8 mouse cellular contexts compared by ENCODE assay signal in the genomic region with DNA sequence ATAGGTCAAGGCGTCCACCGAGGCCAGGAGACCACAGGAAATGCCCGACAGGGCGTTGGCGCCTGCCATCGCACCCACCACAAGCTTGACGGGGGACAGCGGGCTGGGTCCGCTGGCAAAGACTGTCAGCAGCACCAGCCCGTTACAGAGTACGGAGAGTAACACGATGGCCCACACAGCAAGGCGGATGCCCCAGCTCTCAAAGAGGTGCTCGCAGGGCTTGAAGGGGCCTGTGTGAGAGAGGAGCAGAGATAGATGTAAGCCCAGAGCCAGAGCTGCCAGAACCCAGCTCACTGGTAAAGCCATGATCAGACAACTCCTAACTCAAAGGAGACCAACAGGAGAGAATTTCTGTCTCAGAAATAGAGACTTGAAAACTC. TPM values are rescaled to one million over a fixed set of nuclear protein-coding genes. Genes with fewer than 3 reads are reported as not detected.
DNase-seq lines count a peak whose midpoint lies in the region; ATAC-seq and TF ChIP-seq lines count a peak whose summit lies in the region.

No protein-coding gene starts in this region.

- H3K4me2 ChIP-seq in hindbrain, embryonic 14.5 days (replicated peaks): peak overlapping the region; percentile 86
- H3K4me2 ChIP-seq in midbrain, embryonic 13.5 days (replicated peaks): peak overlapping the region; percentile 72

- no peaks in the 10 kb centered on the region for H3K36me3 ChIP-seq in kidney, adult 2 months (ENCODE audit: control insufficient read depth, insufficient read depth, low read length)
- no peaks in the 10 kb centered on the region for H3K36me3 ChIP-seq in hindbrain, embryonic 14.5 days (replicated peaks; ENCODE audit: control insufficient read depth, insufficient read depth)
- no peaks in the 10 kb centered on the region for H3K36me3 ChIP-seq in midbrain, embryonic 13.5 days

- DNase-seq in kidney, adult 2 months: no peak
- DNase-seq in kidney, postnatal 14 days: no peak
- DNase-seq in hindbrain, embryonic 14.5 days (ENCODE audit: low spot score): no peak
- DNase-seq in urinary bladder, postnatal 4 days (ENCODE audit: low spot score in 2 of 2): no peak
- DNase-seq in urinary bladder, postnatal 10 days (ENCODE audit: low spot score): no peak

- peak; percentile 53 for ATAC-seq in hindbrain, embryonic 14.5 days (ENCODE audit: low FRiP score)
- ATAC-seq in midbrain, embryonic 13.5 days: peak; percentile 72
- ATAC-seq in megakaryocyte progenitor cell, adult 5-6 weeks (replicated peaks; ENCODE audit: poor library complexity): no peak

- H3K9me3 ChIP-seq in hindbrain, embryonic 14.5 days (ENCODE audit: control insufficient read depth, low read length): no peaks in the 10 kb centered on the region
- H3K9me3 ChIP-seq in midbrain, embryonic 13.5 days: no peaks in the 10 kb centered on the region

- no peaks in the 10 kb centered on the region for H3K4me1 ChIP-seq in kidney, adult 2 months (ENCODE audit: control insufficient read depth, insufficient read depth, low read length)
- no peaks in the 10 kb centered on the region for H3K4me1 ChIP-seq in brown adipose tissue, adult 24 weeks (ENCODE audit: control insufficient read depth, insufficient read depth, insufficient read length, low read length)
- 0 out of 2 replicates have a peak, but pooled peaks cover 6% of the 10 kb centered on the region for H3K4me1 ChIP-seq in hindbrain, embryonic 14.5 days (replicated peaks; ENCODE audit: control insufficient read depth, insufficient read depth, low read length)
- H3K4me1 ChIP-seq in midbrain, embryonic 13.5 days (replicated peaks): peaks cover 8% of the 10 kb centered on the region

- peak overlapping the region; percentile 50 for H3K4me3 ChIP-seq in kidney, adult 2 months (ENCODE audit: insufficient read depth, low read depth, low read length)
- H3K4me3 ChIP-seq in brown adipose tissue, adult 24 weeks (ENCODE audit: insufficient read depth, low read depth, low read length): peak overlapping the region; percentile 32
- peak overlapping the region; percentile 36 for H3K4me3 ChIP-seq in hindbrain, embryonic 14.5 days (replicated peaks; ENCODE audit: low read length)
- H3K4me3 ChIP-seq in midbrain, embryonic 13.5 days (replicated peaks): peak overlapping the region; percentile 47

- H3K27ac ChIP-seq in kidney, adult 2 months (ENCODE audit: insufficient read depth, low read depth, low read length): no peak overlapping the region
- H3K27ac ChIP-seq in brown adipose tissue, adult 24 weeks (replicated peaks; ENCODE audit: low read depth, low read length): no peak overlapping the region
- no peak overlapping the region for H3K27ac ChIP-seq in hindbrain, embryonic 14.5 days
- no peak overlapping the region for H3K27ac ChIP-seq in midbrain, embryonic 13.5 days

- H3K27me3 ChIP-seq in kidney, adult 2 months (replicated peaks; ENCODE audit: control insufficient read depth, insufficient read depth, low read length): no peaks in the 10 kb centered on the region; the same call in 1 of the 2 replicates
- H3K27me3 ChIP-seq in hindbrain, embryonic 14.5 days (ENCODE audit: control insufficient read depth, insufficient read depth, low read length): peaks cover 8% of the 10 kb centered on the region; the same call in 1 of the 2 replicates
- peaks cover 23% of the 10 kb centered on the region for H3K27me3 ChIP-seq in midbrain, embryonic 13.5 days

- WGBS in kidney, adult 2 months: 15% methylated on average over 14 of the region's 14 CpGs
- WGBS in hindbrain, embryonic 14.5 days: 7% methylated on average over 14 of the region's 14 CpGs
- 11% methylated on average over 14 of the region's 14 CpGs for WGBS in midbrain, embryonic 13.5 days

- no peak for TF ChIP-seq POLR2A in kidney, adult 2 months (IDR thresholded peaks at IDR 0.05; ENCODE audit: low read depth, low read length)

- peak overlapping the region; percentile 67 for H3K9ac ChIP-seq in hindbrain, embryonic 14.5 days
- peak overlapping the region; percentile 70 for H3K9ac ChIP-seq in midbrain, embryonic 13.5 days (replicated peaks)

- no peak for TF ChIP-seq CTCF in kidney, adult 2 months (conservative IDR thresholded peaks at IDR 0.05; ENCODE audit: insufficient read depth, insufficient read length, low read depth, low read length)

RNA-seq across cellular contexts. Expression of gene Ube2t, which starts 25.6 kb away (rescaled TPM):
- polyA plus RNA-seq in kidney, adult 2 months (2012; rRNA removed): 0.61 and 0.83 TPM in 2 replicates
- not detected in 2 replicates for polyA plus RNA-seq in brown adipose tissue, adult 24 weeks (2012; ENCODE audit: insufficient read depth, insufficient read length, missing spikeins)
- 11.6 and 11.8 TPM in 2 replicates for polyA plus RNA-seq in hindbrain, embryonic 14.5 days (2014; fragmentation: Nextera tagmentation; extraction: Ambion mirVana)
- 21.6 and 21.8 TPM in 2 replicates for polyA plus RNA-seq in midbrain, embryonic 13.5 days (2015; fragmentation: Nextera tagmentation; extraction: Ambion mirVana)
- 53.3 and 56.6 TPM in 2 replicates for total RNA-seq in megakaryocyte progenitor cell, adult 5-6 weeks (2015)
- 16.1 and 20.1 TPM in 2 replicates for total RNA-seq in megakaryocyte progenitor cell, adult 5-6 weeks (2017)

RNA-seq across cellular contexts. Expression of gene Ppp1r12b, which starts 32.2 kb away (rescaled TPM):
- polyA plus RNA-seq in kidney, adult 2 months (2012; rRNA removed): 5.6 and 5.8 TPM in 2 replicates
- 4.8 and 6.5 TPM in 2 replicates for polyA plus RNA-seq in brown adipose tissue, adult 24 weeks (2012; ENCODE audit: insufficient read depth, insufficient read length, missing spikeins)
- polyA plus RNA-seq in hindbrain, embryonic 14.5 days (2014; fragmentation: Nextera tagmentation; extraction: Ambion mirVana): 16.7 and 17.2 TPM in 2 replicates
- polyA plus RNA-seq in midbrain, embryonic 13.5 days (2015; fragmentation: Nextera tagmentation; extraction: Ambion mirVana): 10.8 and 13.3 TPM in 2 replicates
- 7.4 and 7.5 TPM in 2 replicates for total RNA-seq in megakaryocyte progenitor cell, adult 5-6 weeks (2015)
- 5.6 and 7.8 TPM in 2 replicates for total RNA-seq in megakaryocyte progenitor cell, adult 5-6 weeks (2017)
